Mouse (Mus musculus): Measurements from ENCODE around the gene Rmdn3. TPM values are rescaled to one million over a fixed set of nuclear protein-coding genes. Genes with fewer than 3 reads are reported as not detected.

Gene Rmdn3
- polyA plus RNA-seq, 1 experiment from 2014 or later, result 34.9 TPM

GRCm38 (mm10) chr2:119190969-119191368, 34.1 kb upstream of the Rmdn3 start:
- Histone ChIP-seq H3K27me3 (ENCODE audit: control insufficient read depth, insufficient read depth, low read length) (no peaks in the 10 kb centered on the region), H3K4me1 (ENCODE audit: control insufficient read depth, insufficient read depth, low read length) (0 out of 2 replicates have a peak, but pooled peaks cover 5% of the 10 kb centered on the region), H3K36me3 (ENCODE audit: control insufficient read depth, insufficient read depth, low read length) (no peaks in the 10 kb centered on the region), H3K4me3 (ENCODE audit: low read depth, low read length) (no peak overlapping the region), H3K9ac (replicated peaks; ENCODE audit: low read depth, low read length) (no peak overlapping the region), H3K27ac (ENCODE audit: low read length) (no peak overlapping the region), H3K4me2 (replicated peaks; ENCODE audit: low read depth, low read length) (no peak overlapping the region), H3K9me3 (ENCODE audit: control insufficient read depth, low read depth, low read length) (no peaks in the 10 kb centered on the region)
- no peak for ATAC-seq (ENCODE audit: insufficient number of reproducible peaks, insufficient read depth, low FRiP score, low read depth)
- WGBS, result 78% methylated on average over 5 of the region's 5 CpGs

GRCm38 (mm10) chr2:119189029-119189710, 32.3 kb upstream of the Rmdn3 start:
- ATAC-seq (ENCODE audit: insufficient number of reproducible peaks, insufficient read depth, low FRiP score, low read depth), result peak; percentile 75
- H3K4me2 ChIP-seq (replicated peaks; ENCODE audit: low read depth, low read length), result peak overlapping the region; percentile 48
- H3K4me3 ChIP-seq (ENCODE audit: low read depth, low read length), result peak overlapping the region; percentile 20; the same call in 1 of the 2 replicates
- 0 out of 2 replicates have a peak, but pooled peaks cover 5% of the 10 kb centered on the region for H3K4me1 ChIP-seq (ENCODE audit: control insufficient read depth, insufficient read depth, low read length)
- H3K9me3 ChIP-seq (ENCODE audit: control insufficient read depth, low read depth, low read length), result no peaks in the 10 kb centered on the region
- 8% methylated on average over 15 of the region's 15 CpGs for WGBS
- H3K27me3 ChIP-seq (ENCODE audit: control insufficient read depth, insufficient read depth, low read length), result no peaks in the 10 kb centered on the region
- H3K9ac ChIP-seq (replicated peaks; ENCODE audit: low read depth, low read length), result no peak overlapping the region
- H3K27ac ChIP-seq (ENCODE audit: low read length), result no peak overlapping the region
- peaks cover 6% of the 10 kb centered on the region; the same call in 1 of the 2 replicates for H3K36me3 ChIP-seq (ENCODE audit: control insufficient read depth, insufficient read depth, low read length)

- Histone ChIP-seq H3K4me1 (ENCODE audit: control insufficient read depth, insufficient read depth, low read length) (no peaks in the 10 kb centered on the region), H3K27me3 (ENCODE audit: control insufficient read depth, insufficient read depth, low read length) (no peaks in the 10 kb centered on the region), H3K4me3 (ENCODE audit: low read depth, low read length) (no peak overlapping the region), H3K36me3 (ENCODE audit: control insufficient read depth, insufficient read depth, low read length) (peaks cover 15% of the 10 kb centered on the region; the same call in 1 of the 2 replicates), H3K9me3 (ENCODE audit: control insufficient read depth, low read depth, low read length) (no peaks in the 10 kb centered on the region), H3K27ac (ENCODE audit: low read length) (no peak overlapping the region), H3K4me2 (replicated peaks; ENCODE audit: low read depth, low read length) (no peak overlapping the region), H3K9ac (replicated peaks; ENCODE audit: low read depth, low read length) (no peak overlapping the region)
- 88% methylated on average over 7 of the region's 7 CpGs for WGBS
- ATAC-seq (ENCODE audit: insufficient number of reproducible peaks, insufficient read depth, low FRiP score, low read depth), result no peak
Measured at GRCm38 (mm10) chr2:119182914-119183313, 26.1 kb upstream of the Rmdn3 start.

- peaks cover 13% of the 10 kb centered on the region; the same call in 1 of the 2 replicates for H3K36me3 ChIP-seq (ENCODE audit: control insufficient read depth, insufficient read depth, low read length)
- H3K4me1 ChIP-seq (ENCODE audit: control insufficient read depth, insufficient read depth, low read length), result peaks cover 15% of the 10 kb centered on the region
- no peaks in the 10 kb centered on the region for H3K9me3 ChIP-seq (ENCODE audit: control insufficient read depth, low read depth, low read length)
- H3K4me2 ChIP-seq (replicated peaks; ENCODE audit: low read depth, low read length), result no peak overlapping the region
- H3K9ac ChIP-seq (replicated peaks; ENCODE audit: low read depth, low read length), result no peak overlapping the region
- ATAC-seq (ENCODE audit: insufficient number of reproducible peaks, insufficient read depth, low FRiP score, low read depth), result no peak
- 82% methylated on average over 5 of the region's 5 CpGs for WGBS
- no peaks in the 10 kb centered on the region for H3K27me3 ChIP-seq (ENCODE audit: control insufficient read depth, insufficient read depth, low read length)
- H3K4me3 ChIP-seq (ENCODE audit: low read depth, low read length), result no peak overlapping the region
- no peak overlapping the region for H3K27ac ChIP-seq (ENCODE audit: low read length)
Measured at GRCm38 (mm10) chr2:119177384-119177939, 20.6 kb upstream of the Rmdn3 start.

GRCm38 (mm10) chr2:119176761-119177160, 19.9 kb upstream of the Rmdn3 start:
- peaks cover 13% of the 10 kb centered on the region; the same call in 1 of the 2 replicates for H3K36me3 ChIP-seq (ENCODE audit: control insufficient read depth, insufficient read depth, low read length)
- WGBS, result 58% methylated on average over 3 of the region's 3 CpGs

GRCm38 (mm10) chr2:119175614-119176013, 18.8 kb upstream of the Rmdn3 start:
- Histone ChIP-seq H3K4me3 (ENCODE audit: low read depth, low read length) (no peak overlapping the region), H3K4me2 (replicated peaks; ENCODE audit: low read depth, low read length) (no peak overlapping the region), H3K4me1 (ENCODE audit: control insufficient read depth, insufficient read depth, low read length) (peaks cover 15% of the 10 kb centered on the region), H3K9me3 (ENCODE audit: control insufficient read depth, low read depth, low read length) (no peaks in the 10 kb centered on the region), H3K27me3 (ENCODE audit: control insufficient read depth, insufficient read depth, low read length) (no peaks in the 10 kb centered on the region), H3K27ac (ENCODE audit: low read length) (no peak overlapping the region), H3K9ac (replicated peaks; ENCODE audit: low read depth, low read length) (no peak overlapping the region), H3K36me3 (ENCODE audit: control insufficient read depth, insufficient read depth, low read length) (peaks cover 11% of the 10 kb centered on the region; the same call in 1 of the 2 replicates)
- WGBS, result 67% methylated on average over 6 of the region's 6 CpGs
- ATAC-seq (ENCODE audit: insufficient number of reproducible peaks, insufficient read depth, low FRiP score, low read depth), result no peak

More at GRCm38 (mm10) chr2:119176761-119177160, 19.9 kb upstream of the Rmdn3 start:
- H3K27me3 ChIP-seq (ENCODE audit: control insufficient read depth, insufficient read depth, low read length), result no peaks in the 10 kb centered on the region
- no peak overlapping the region for H3K4me3 ChIP-seq (ENCODE audit: low read depth, low read length)
- peaks cover 15% of the 10 kb centered on the region for H3K4me1 ChIP-seq (ENCODE audit: control insufficient read depth, insufficient read depth, low read length)
- H3K9me3 ChIP-seq (ENCODE audit: control insufficient read depth, low read depth, low read length), result no peaks in the 10 kb centered on the region
- no peak overlapping the region for H3K9ac ChIP-seq (replicated peaks; ENCODE audit: low read depth, low read length)
- no peak overlapping the region for H3K27ac ChIP-seq (ENCODE audit: low read length)
- ATAC-seq (ENCODE audit: insufficient number of reproducible peaks, insufficient read depth, low FRiP score, low read depth), result no peak
- no peak overlapping the region for H3K4me2 ChIP-seq (replicated peaks; ENCODE audit: low read depth, low read length)

GRCm38 (mm10) chr2:119174866-119175265, 18.0 kb upstream of the Rmdn3 start:
- Histone ChIP-seq H3K27ac (ENCODE audit: low read length) (no peak overlapping the region), H3K36me3 (ENCODE audit: control insufficient read depth, insufficient read depth, low read length) (peaks cover 4% of the 10 kb centered on the region; the same call in 1 of the 2 replicates), H3K9me3 (ENCODE audit: control insufficient read depth, low read depth, low read length) (no peaks in the 10 kb centered on the region), H3K4me2 (replicated peaks; ENCODE audit: low read depth, low read length) (no peak overlapping the region), H3K4me1 (ENCODE audit: control insufficient read depth, insufficient read depth, low read length) (peaks cover 15% of the 10 kb centered on the region), H3K9ac (replicated peaks; ENCODE audit: low read depth, low read length) (no peak overlapping the region), H3K27me3 (ENCODE audit: control insufficient read depth, insufficient read depth, low read length) (no peaks in the 10 kb centered on the region), H3K4me3 (ENCODE audit: low read depth, low read length) (no peak overlapping the region)
- ATAC-seq (ENCODE audit: insufficient number of reproducible peaks, insufficient read depth, low FRiP score, low read depth), result no peak
- 74% methylated on average over 14 of the region's 14 CpGs for WGBS

GRCm38 (mm10) chr2:119173991-119174651, 17.3 kb upstream of the Rmdn3 start, which contains the start of gene Gm14137:
Gene Gm14137, plus strand, starts transcription at chr2:119174509.
- no peak within 1 kb of the TSS for H3K4me3 ChIP-seq (ENCODE audit: low read depth, low read length)
- no peak within 1 kb of the TSS for H3K4me2 ChIP-seq (replicated peaks; ENCODE audit: low read depth, low read length)
- WGBS, result 61% methylated on average over 8 of the region's 8 CpGs
- H3K9ac ChIP-seq (replicated peaks; ENCODE audit: low read depth, low read length), result no peak within 1 kb of the TSS
- H3K27me3 ChIP-seq (ENCODE audit: control insufficient read depth, insufficient read depth, low read length), result no peaks in the 10 kb centered on the region
- peaks cover 15% of the 10 kb centered on the region for H3K4me1 ChIP-seq (ENCODE audit: control insufficient read depth, insufficient read depth, low read length)
- no peaks in the 10 kb centered on the region for H3K9me3 ChIP-seq (ENCODE audit: control insufficient read depth, low read depth, low read length)
- ATAC-seq (ENCODE audit: insufficient number of reproducible peaks, insufficient read depth, low FRiP score, low read depth), result no peak
- H3K27ac ChIP-seq (ENCODE audit: low read length), result no peak within 1 kb of the TSS
- H3K36me3 ChIP-seq (ENCODE audit: control insufficient read depth, insufficient read depth, low read length), result peaks cover 4% of the 10 kb centered on the region; the same call in 1 of the 2 replicates

Measured in stomach, embryonic 14.5 days (tissue).